Mouse (Mus musculus): ENCODE results near the gene She. TPM values are rescaled to one million over a fixed set of nuclear protein-coding genes. Genes with fewer than 3 reads are reported as not detected.
A peak's percentile ranks its signal among the peaks of the same experiment; 100 is the strongest.
"Not testable (repeated sequence)": the region's sequence is repeated elsewhere in the genome, so short reads cannot be mapped to it uniquely, and the experiment has no call there.

Gene She
- polyA plus RNA-seq, 1 experiment from 2014 or later: 0.91 TPM

GRCm38 (mm10) chr3:89862182-89862761, 31.1 kb downstream of the She start:
- WGBS: 85% methylated on average over 8 of the region's 8 CpGs
- no peaks in the 10 kb centered on the region for H3K36me3 ChIP-seq (ENCODE audit: control insufficient read depth, insufficient read depth, low read length)
- H3K9me3 ChIP-seq (ENCODE audit: control insufficient read depth, low read length): no peaks in the 10 kb centered on the region
- no peaks in the 10 kb centered on the region for H3K27me3 ChIP-seq (ENCODE audit: control insufficient read depth, insufficient read depth, low read length)
- H3K27ac ChIP-seq (ENCODE audit: low read depth, low read length): no peak overlapping the region
- H3K4me1 ChIP-seq (ENCODE audit: control insufficient read depth, insufficient read depth, low read length): peaks cover 4% of the 10 kb centered on the region; the same call in 1 of the 2 replicates
- no peak overlapping the region for H3K4me3 ChIP-seq (ENCODE audit: low read depth, low read length)
- ATAC-seq (ENCODE audit: low read depth): no peak
- no peak overlapping the region for H3K9ac ChIP-seq (replicated peaks; ENCODE audit: low read depth, low read length)
- no peak overlapping the region for H3K4me2 ChIP-seq (ENCODE audit: low read depth, low read length)

- 89% methylated on average over 3 of the region's 3 CpGs for WGBS
- ATAC-seq (ENCODE audit: low read depth): not testable (repeated sequence)
These were observed 32.1 kb downstream of the She start for GRCm38 (mm10) chr3:89863276-89863675.

GRCm38 (mm10) chr3:89863716-89864509, 32.7 kb downstream of the She start:
- 83% methylated on average over 9 of the region's 9 CpGs for WGBS
- no peaks in the 10 kb centered on the region for H3K9me3 ChIP-seq (ENCODE audit: control insufficient read depth, low read length)
- no peaks in the 10 kb centered on the region for H3K27me3 ChIP-seq (ENCODE audit: control insufficient read depth, insufficient read depth, low read length)
- H3K4me2 ChIP-seq (ENCODE audit: low read depth, low read length): no peak overlapping the region
- ATAC-seq (ENCODE audit: low read depth): no peak
- H3K27ac ChIP-seq (ENCODE audit: low read depth, low read length): no peak overlapping the region
- no peak overlapping the region for H3K9ac ChIP-seq (replicated peaks; ENCODE audit: low read depth, low read length)
- peaks cover 4% of the 10 kb centered on the region; the same call in 1 of the 2 replicates for H3K4me1 ChIP-seq (ENCODE audit: control insufficient read depth, insufficient read depth, low read length)
- H3K36me3 ChIP-seq (ENCODE audit: control insufficient read depth, insufficient read depth, low read length): no peaks in the 10 kb centered on the region
- no peak overlapping the region for H3K4me3 ChIP-seq (ENCODE audit: low read depth, low read length)

More at GRCm38 (mm10) chr3:89863276-89863675, 32.1 kb downstream of the She start:
- H3K36me3 ChIP-seq (ENCODE audit: control insufficient read depth, insufficient read depth, low read length); H3K27ac ChIP-seq (ENCODE audit: low read depth, low read length); H3K9ac ChIP-seq (replicated peaks; ENCODE audit: low read depth, low read length); H3K4me3 ChIP-seq (ENCODE audit: low read depth, low read length); H3K4me2 ChIP-seq (ENCODE audit: low read depth, low read length); H3K27me3 ChIP-seq (ENCODE audit: control insufficient read depth, insufficient read depth, low read length); H3K4me1 ChIP-seq (ENCODE audit: control insufficient read depth, insufficient read depth, low read length); H3K9me3 ChIP-seq (ENCODE audit: control insufficient read depth, low read length): not testable (repeated sequence)

GRCm38 (mm10) chr3:89865020-89865419, 33.9 kb downstream of the She start:
- WGBS: 56% methylated on average over 6 of the region's 6 CpGs
- H3K27ac ChIP-seq (ENCODE audit: low read depth, low read length): no peak overlapping the region
- no peak for ATAC-seq (ENCODE audit: low read depth)
- no peaks in the 10 kb centered on the region for H3K9me3 ChIP-seq (ENCODE audit: control insufficient read depth, low read length)
- H3K4me1 ChIP-seq (ENCODE audit: control insufficient read depth, insufficient read depth, low read length): peaks cover 4% of the 10 kb centered on the region; the same call in 1 of the 2 replicates
- H3K27me3 ChIP-seq (ENCODE audit: control insufficient read depth, insufficient read depth, low read length): no peaks in the 10 kb centered on the region
- no peak overlapping the region for H3K4me3 ChIP-seq (ENCODE audit: low read depth, low read length)
- H3K9ac ChIP-seq (replicated peaks; ENCODE audit: low read depth, low read length): no peak overlapping the region
- H3K36me3 ChIP-seq (ENCODE audit: control insufficient read depth, insufficient read depth, low read length): no peaks in the 10 kb centered on the region
- H3K4me2 ChIP-seq (ENCODE audit: low read depth, low read length): no peak overlapping the region

- Histone ChIP-seq H3K4me1 (ENCODE audit: control insufficient read depth, insufficient read depth, low read length) (peaks cover 4% of the 10 kb centered on the region; the same call in 1 of the 2 replicates), H3K4me2 (ENCODE audit: low read depth, low read length) (no peak overlapping the region), H3K27me3 (ENCODE audit: control insufficient read depth, insufficient read depth, low read length) (no peaks in the 10 kb centered on the region), H3K27ac (ENCODE audit: low read depth, low read length) (no peak overlapping the region), H3K4me3 (ENCODE audit: low read depth, low read length) (no peak overlapping the region), H3K9me3 (ENCODE audit: control insufficient read depth, low read length) (no peaks in the 10 kb centered on the region), H3K36me3 (ENCODE audit: control insufficient read depth, insufficient read depth, low read length) (no peaks in the 10 kb centered on the region), H3K9ac (replicated peaks; ENCODE audit: low read depth, low read length) (no peak overlapping the region)
- WGBS: 73% methylated on average over 4 of the region's 4 CpGs
- no peak for ATAC-seq (ENCODE audit: low read depth)
These were observed 34.6 kb downstream of the She start for GRCm38 (mm10) chr3:89865764-89866163.

- H3K4me2 ChIP-seq (ENCODE audit: low read depth, low read length): no peak overlapping the region
- no peaks in the 10 kb centered on the region for H3K27me3 ChIP-seq (ENCODE audit: control insufficient read depth, insufficient read depth, low read length)
- H3K4me3 ChIP-seq (ENCODE audit: low read depth, low read length): no peak overlapping the region
- H3K9ac ChIP-seq (replicated peaks; ENCODE audit: low read depth, low read length): no peak overlapping the region
- H3K9me3 ChIP-seq (ENCODE audit: control insufficient read depth, low read length): no peaks in the 10 kb centered on the region
- no peak overlapping the region for H3K27ac ChIP-seq (ENCODE audit: low read depth, low read length)
- WGBS: 35% methylated on average over 3 of the region's 4 CpGs
- no peaks in the 10 kb centered on the region for H3K36me3 ChIP-seq (ENCODE audit: control insufficient read depth, insufficient read depth, low read length)
- peak; percentile 87; the same call in 1 of the 2 replicates for ATAC-seq (ENCODE audit: low read depth)
- no peaks in the 10 kb centered on the region; the same call in 1 of the 2 replicates for H3K4me1 ChIP-seq (ENCODE audit: control insufficient read depth, insufficient read depth, low read length)
These were observed 36.5 kb downstream of the She start for GRCm38 (mm10) chr3:89867651-89868050.

- 17% methylated on average over 7 of the region's 7 CpGs for WGBS
- Histone ChIP-seq H3K9me3 (ENCODE audit: control insufficient read depth, low read length) (no peaks in the 10 kb centered on the region), H3K4me1 (ENCODE audit: control insufficient read depth, insufficient read depth, low read length) (no peaks in the 10 kb centered on the region; the same call in 1 of the 2 replicates), H3K4me2 (ENCODE audit: low read depth, low read length) (no peak overlapping the region), H3K36me3 (ENCODE audit: control insufficient read depth, insufficient read depth, low read length) (no peaks in the 10 kb centered on the region), H3K4me3 (ENCODE audit: low read depth, low read length) (no peak overlapping the region), H3K27me3 (ENCODE audit: control insufficient read depth, insufficient read depth, low read length) (no peaks in the 10 kb centered on the region), H3K9ac (replicated peaks; ENCODE audit: low read depth, low read length) (no peak overlapping the region), H3K27ac (ENCODE audit: low read depth, low read length) (no peak overlapping the region)
- ATAC-seq (ENCODE audit: low read depth): peak; percentile 56
These were observed 37.2 kb downstream of the She start for GRCm38 (mm10) chr3:89868357-89868756.

GRCm38 (mm10) chr3:89868956-89869355, 37.8 kb downstream of the She start:
- 57% methylated on average over 9 of the region's 9 CpGs for WGBS
- H3K27me3 ChIP-seq (ENCODE audit: control insufficient read depth, insufficient read depth, low read length): no peaks in the 10 kb centered on the region

GRCm38 (mm10) chr3:89869556-89869955, 38.4 kb downstream of the She start:
- no peak for ATAC-seq (ENCODE audit: low read depth)
- H3K4me2 ChIP-seq (ENCODE audit: low read depth, low read length): no peak overlapping the region
- no peak overlapping the region for H3K27ac ChIP-seq (ENCODE audit: low read depth, low read length)
- 70% methylated on average over 9 of the region's 9 CpGs for WGBS
- no peaks in the 10 kb centered on the region for H3K9me3 ChIP-seq (ENCODE audit: control insufficient read depth, low read length)
- H3K9ac ChIP-seq (replicated peaks; ENCODE audit: low read depth, low read length): no peak overlapping the region
- no peaks in the 10 kb centered on the region for H3K36me3 ChIP-seq (ENCODE audit: control insufficient read depth, insufficient read depth, low read length)
- H3K4me1 ChIP-seq (ENCODE audit: control insufficient read depth, insufficient read depth, low read length): no peaks in the 10 kb centered on the region; the same call in 1 of the 2 replicates
- H3K4me3 ChIP-seq (ENCODE audit: low read depth, low read length): no peak overlapping the region
- H3K27me3 ChIP-seq (ENCODE audit: control insufficient read depth, insufficient read depth, low read length): no peaks in the 10 kb centered on the region

More at GRCm38 (mm10) chr3:89868956-89869355, 37.8 kb downstream of the She start:
- Histone ChIP-seq H3K9ac (replicated peaks; ENCODE audit: low read depth, low read length) (no peak overlapping the region), H3K4me1 (ENCODE audit: control insufficient read depth, insufficient read depth, low read length) (no peaks in the 10 kb centered on the region; the same call in 1 of the 2 replicates), H3K4me3 (ENCODE audit: low read depth, low read length) (no peak overlapping the region), H3K36me3 (ENCODE audit: control insufficient read depth, insufficient read depth, low read length) (no peaks in the 10 kb centered on the region), H3K9me3 (ENCODE audit: control insufficient read depth, low read length) (no peaks in the 10 kb centered on the region), H3K27ac (ENCODE audit: low read depth, low read length) (no peak overlapping the region), H3K4me2 (ENCODE audit: low read depth, low read length) (no peak overlapping the region)
- ATAC-seq (ENCODE audit: low read depth): no peak
